Mouse (Mus musculus) erythroblast, adult 5-6 weeks (primary cell): ENCODE measurements around the gene Sult6b2. TPM values are rescaled to one million over a fixed set of nuclear protein-coding genes. Genes with fewer than 3 reads are reported as not detected.

Experiments
- ATAC-seq: replicated peaks from 2 replicates; pipeline ENCODE4 v1.8.0; 2016; ENCODE audit warnings: moderate number of reproducible peaks, mild to moderate bottlenecking, moderate TSS enrichment, inconsistent platforms; ENCODE audit not compliant: poor library complexity, low FRiP score, severe bottlenecking
- total RNA-seq, 2 experiments: library from RNA; stranded (forward) in 1 of 2; stranded (reverse) in 1 of 2; fragments of 150-400 nt in 1 of 2; fragments of 200-764, 138-1000 nt in 1 of 2; gene quantifications; 2 replicates each; pipeline versions ENCODE4 v1.2.3 to v1.2.4; 2015 to 2017; ENCODE audit warnings: low replicate concordance in 2 of 2

Sult6b2 gene
- total RNA-seq, 2 experiments from 2014 or later, result not detected

GRCm38 (mm10) chr6:142747165-142747564 is 57.1 kb downstream of the Sult6b2 start:
- ATAC-seq, result no peak

DNA sequence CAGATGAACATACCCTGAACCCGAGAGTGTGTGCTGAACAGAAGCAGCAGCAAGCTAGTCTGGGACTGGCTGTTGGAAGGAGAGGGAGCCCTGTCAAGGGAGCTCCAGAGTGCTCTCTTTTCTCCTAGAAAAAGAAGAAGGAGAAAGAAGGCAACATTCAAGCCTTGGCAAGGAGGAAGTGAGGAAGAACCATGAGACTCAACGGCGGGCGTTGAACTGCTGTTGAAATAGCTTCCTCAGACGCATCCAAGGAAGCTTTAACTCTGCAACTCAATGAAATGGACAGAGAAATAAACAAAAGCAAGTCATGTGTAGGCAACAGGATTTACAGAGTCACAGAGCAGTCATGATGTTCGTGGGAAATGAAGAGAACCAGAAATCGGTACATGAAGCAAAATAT is 57.5 kb downstream of the Sult6b2 start:
- ATAC-seq, result no peak

- ATAC-seq, result no peak
These were observed 58.8 kb downstream of the Sult6b2 start for GRCm38 (mm10) chr6:142745484-142745883.

GRCm38 (mm10) chr6:142743193-142743592 is 61.1 kb downstream of the Sult6b2 start:
- no peak for ATAC-seq

DNA sequence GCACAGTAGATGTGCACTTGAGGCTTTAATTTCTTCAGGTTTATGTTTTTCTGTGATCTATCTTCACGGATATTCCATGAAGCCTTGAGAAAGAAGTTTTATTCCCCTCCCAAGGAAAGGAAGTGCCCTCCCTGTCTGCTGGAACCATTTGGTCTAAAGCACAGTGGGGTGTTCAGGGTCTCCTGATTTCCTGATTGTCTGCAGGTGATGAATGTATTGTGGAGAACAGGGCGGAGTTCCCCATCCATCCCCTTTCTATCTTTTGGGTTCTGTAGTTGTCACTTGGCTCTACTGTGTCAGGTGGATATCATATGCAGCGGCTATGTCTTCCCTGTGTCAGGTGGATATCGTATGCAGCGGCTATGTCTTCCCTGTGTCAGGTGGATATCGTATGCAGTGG is 62.5 kb downstream of the Sult6b2 start:
- ATAC-seq, result no peak

GRCm38 (mm10) chr6:142738637-142739036 is 65.7 kb downstream of the Sult6b2 start:
- ATAC-seq, result no peak

DNA sequence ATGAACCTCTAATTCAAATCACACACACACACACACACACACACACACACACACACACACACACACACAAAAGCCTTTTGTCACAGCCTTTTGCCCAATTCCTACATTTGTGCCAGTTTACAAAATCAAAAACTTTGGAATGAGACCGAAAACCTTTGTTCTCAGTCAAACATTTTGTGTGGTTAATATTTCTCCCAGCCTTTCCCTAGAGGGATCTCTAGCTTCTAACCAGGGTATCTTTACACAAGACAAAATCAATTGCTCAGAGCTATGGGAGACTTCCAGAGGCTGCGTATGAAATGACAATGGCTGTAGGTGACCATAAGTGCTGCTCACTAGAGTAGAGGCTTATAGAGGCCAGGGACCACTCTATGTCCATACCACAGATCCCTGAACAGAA is 66.1 kb downstream of the Sult6b2 start:
- ATAC-seq, result no peak

GRCm38 (mm10) chr6:142735302-142736005 is 68.8 kb downstream of the Sult6b2 start:
- no peak for ATAC-seq

Other genes with a start within 250 kb of the Sult6b2 start
- gene Kcnj8, start 232.9 kb downstream of the Sult6b2 start, total RNA-seq (2015; ENCODE audit: low replicate concordance), result not detected in 2 replicates
- not detected in 2 replicates for gene Kcnj8, start 232.9 kb downstream of the Sult6b2 start, total RNA-seq (2017; ENCODE audit: low replicate concordance)
- gene Abcc9, start 102.2 kb downstream of the Sult6b2 start, total RNA-seq (2015; ENCODE audit: low replicate concordance), result not detected in 2 replicates
- 0.17 TPM in 1 of 2 replicates, not detected in the other for gene Abcc9, start 102.2 kb downstream of the Sult6b2 start, total RNA-seq (2017; ENCODE audit: low replicate concordance)
- gene Cmas, start 47.8 kb downstream of the Sult6b2 start, total RNA-seq (2015; ENCODE audit: low replicate concordance), result 639 and 701 TPM in 2 replicates
- 721 and 946 TPM in 2 replicates for gene Cmas, start 47.8 kb downstream of the Sult6b2 start, total RNA-seq (2017; ENCODE audit: low replicate concordance)
- not detected in 2 replicates for gene St8sia1, start 159.9 kb upstream of the Sult6b2 start, total RNA-seq (2015; ENCODE audit: low replicate concordance)
- gene St8sia1, start 159.9 kb upstream of the Sult6b2 start, total RNA-seq (2017; ENCODE audit: low replicate concordance), result not detected in 2 replicates